Comparison of ENCODE assay signal across 11 mouse cellular contexts in the genomic region with DNA sequence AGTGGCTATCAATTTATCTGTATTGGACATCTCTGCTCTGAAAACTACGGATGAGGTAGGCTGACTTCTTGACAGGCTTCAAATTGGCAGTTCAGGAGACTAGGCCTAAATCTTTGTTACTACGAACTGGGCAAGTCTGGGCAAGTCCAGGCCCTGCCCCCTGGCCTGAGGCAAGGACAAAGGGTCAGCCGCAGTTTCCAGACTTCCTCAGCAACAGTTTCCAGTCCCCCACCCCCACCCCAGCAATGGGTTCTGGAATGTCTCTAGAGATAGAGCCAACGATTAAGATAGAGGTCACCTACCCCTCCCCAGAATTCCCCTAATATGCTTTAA. TPM values are rescaled to one million over a fixed set of nuclear protein-coding genes. Genes with fewer than 3 reads are reported as not detected.
DNase-seq lines count a peak whose midpoint lies in the region; ATAC-seq lines count a peak whose summit lies in the region.
"Had no signal": no experiment of that assay in that cellular context is flagged by ENCODE, and none has a peak within 500 bp of the region (broad histone marks: within the 10 kb centered on the region; RNA-seq: fewer than 3 reads in every experiment).

No protein-coding gene starts in this region.

- 54% methylated on average over 4 of the region's 4 CpGs for WGBS in heart, embryonic 13.5 days
- WGBS in midbrain, embryonic 11.5 days, result 80% methylated on average over 4 of the region's 4 CpGs
- WGBS in midbrain, embryonic 14.5 days, result 82% methylated on average over 4 of the region's 4 CpGs

- no peak for DNase-seq in heart, adult 9 months (ENCODE audit: low spot score in 2 of 2)
- no peak for DNase-seq in midbrain, embryonic 11.5 days (ENCODE audit: low spot score, missing footprints)
- DNase-seq in midbrain, embryonic 14.5 days, result no peak
- DNase-seq in 416B (ENCODE audit: low read depth) (peak; percentile 85), ZHBTc4 (ENCODE audit: low read depth, low spot score) (peak; percentile 39)
- DNase-seq in urinary bladder, adult 18-20 months (ENCODE audit: low spot score in 2 of 2), result no peak

- no peak overlapping the region for H3K4me3 ChIP-seq in heart, embryonic 13.5 days
- H3K4me3 ChIP-seq in midbrain, embryonic 11.5 days (ENCODE audit: low read depth, low read length), result no peak overlapping the region
- no peak overlapping the region for H3K4me3 ChIP-seq in midbrain, embryonic 14.5 days (replicated peaks; ENCODE audit: low read depth, low read length)
- H3K4me3 ChIP-seq: liver, embryonic 15.5 days had no signal

- no peak for ATAC-seq in heart, embryonic 13.5 days (ENCODE audit: extremely low read depth, insufficient number of reproducible peaks, low FRiP score, low TSS enrichment)
- 0 out of 2 replicates have a peak, but pooled peaks have one; percentile 28 for ATAC-seq in midbrain, embryonic 11.5 days (ENCODE audit: low FRiP score)
- ATAC-seq in midbrain, embryonic 14.5 days (ENCODE audit: low FRiP score, low TSS enrichment), result no peak

- peaks cover 37% of the 10 kb centered on the region for H3K4me1 ChIP-seq in heart, embryonic 13.5 days
- H3K4me1 ChIP-seq in midbrain, embryonic 11.5 days (ENCODE audit: control insufficient read depth, insufficient read depth, low read length), result no peaks in the 10 kb centered on the region
- H3K4me1 ChIP-seq in midbrain, embryonic 14.5 days (ENCODE audit: control insufficient read depth, insufficient read depth, low read length), result peaks cover 7% of the 10 kb centered on the region

- H3K9ac ChIP-seq in heart, embryonic 13.5 days, result no peak overlapping the region
- no peak overlapping the region for H3K9ac ChIP-seq in midbrain, embryonic 11.5 days (ENCODE audit: low read length)
- H3K9ac ChIP-seq in midbrain, embryonic 14.5 days (replicated peaks; ENCODE audit: low read length), result no peak overlapping the region
- H3K9ac ChIP-seq: limb, embryonic 15.5 days; liver, embryonic 15.5 days had no signal

- H3K27me3 ChIP-seq in heart, embryonic 13.5 days (replicated peaks), result no peaks in the 10 kb centered on the region
- no peaks in the 10 kb centered on the region for H3K27me3 ChIP-seq in midbrain, embryonic 11.5 days (ENCODE audit: control insufficient read depth, insufficient read depth, low read length)
- no peaks in the 10 kb centered on the region for H3K27me3 ChIP-seq in midbrain, embryonic 14.5 days (ENCODE audit: control insufficient read depth, insufficient read depth, low read length)
- H3K27me3 ChIP-seq: limb, embryonic 15.5 days; liver, embryonic 15.5 days had no signal

- H3K27ac ChIP-seq in heart, embryonic 13.5 days (replicated peaks), result no peak overlapping the region
- no peak overlapping the region for H3K27ac ChIP-seq in midbrain, embryonic 11.5 days (ENCODE audit: low read depth, low read length)
- no peak overlapping the region for H3K27ac ChIP-seq in midbrain, embryonic 14.5 days (replicated peaks; ENCODE audit: low read depth, low read length)
- H3K27ac ChIP-seq: limb, embryonic 15.5 days; liver, embryonic 15.5 days had no signal

- H3K4me2 ChIP-seq in heart, embryonic 13.5 days, result 0 out of 2 replicates have a peak overlapping the region, but pooled peaks have one; percentile 75
- no peak overlapping the region for H3K4me2 ChIP-seq in midbrain, embryonic 11.5 days
- H3K4me2 ChIP-seq in midbrain, embryonic 14.5 days (ENCODE audit: low read length), result no peak overlapping the region

- H3K36me3 ChIP-seq in heart, embryonic 13.5 days, result no peaks in the 10 kb centered on the region
- no peaks in the 10 kb centered on the region for H3K36me3 ChIP-seq in midbrain, embryonic 11.5 days (ENCODE audit: control insufficient read depth, insufficient read depth, low read length)
- H3K36me3 ChIP-seq in midbrain, embryonic 14.5 days (ENCODE audit: control insufficient read depth, insufficient read depth, low read length), result no peaks in the 10 kb centered on the region
- H3K36me3 ChIP-seq: G1E; limb, embryonic 15.5 days; liver, embryonic 15.5 days had no signal

- no peaks in the 10 kb centered on the region for H3K9me3 ChIP-seq in heart, embryonic 13.5 days
- no peaks in the 10 kb centered on the region for H3K9me3 ChIP-seq in midbrain, embryonic 11.5 days (ENCODE audit: control insufficient read depth, low read length)
- no peaks in the 10 kb centered on the region for H3K9me3 ChIP-seq in midbrain, embryonic 14.5 days (ENCODE audit: control insufficient read depth, low read length)
- H3K9me3 ChIP-seq: G1E; limb, embryonic 15.5 days; liver, embryonic 15.5 days had no signal

RNA-seq across cellular contexts. Expression of gene Slc26a3, which starts 15.4 kb away (rescaled TPM):
- polyA plus RNA-seq in heart, embryonic 13.5 days (2015; fragmentation: Nextera tagmentation; extraction: Ambion mirVana), result not detected in 2 replicates
- not detected in 2 replicates for polyA plus RNA-seq in midbrain, embryonic 11.5 days (2014; fragmentation: Nextera tagmentation; extraction: Ambion mirVana)
- polyA plus RNA-seq in midbrain, embryonic 14.5 days (2014; fragmentation: Nextera tagmentation; extraction: Ambion mirVana), result not detected in 2 replicates
- polyA plus RNA-seq: G1E; lung, postnatal 0 days had no signal

RNA-seq across cellular contexts. Expression of gene Dld, which starts 24.0 kb away (rescaled TPM):
- 179 and 190 TPM in 2 replicates for polyA plus RNA-seq in heart, embryonic 13.5 days (2015; fragmentation: Nextera tagmentation; extraction: Ambion mirVana)
- polyA plus RNA-seq in midbrain, embryonic 11.5 days (2014; fragmentation: Nextera tagmentation; extraction: Ambion mirVana), result 159 and 186 TPM in 2 replicates
- polyA plus RNA-seq in midbrain, embryonic 14.5 days (2014; fragmentation: Nextera tagmentation; extraction: Ambion mirVana), result 111 and 121 TPM in 2 replicates

Comparison
In these comparisons a context has a peak if more than half of its experiments do, and no peak if none do; other contexts are left out.
1. DNase-seq: peak in 416B (single experiment) and ZHBTc4 (single experiment); none in heart, adult 9 months (0 of 2), midbrain, embryonic 11.5 days (single experiment), midbrain, embryonic 14.5 days (single experiment) and urinary bladder, adult 18-20 months (0 of 2).